Mouse (Mus musculus): ENCODE measurements around the gene Timm29. TPM values are rescaled to one million over a fixed set of nuclear protein-coding genes. Genes with fewer than 3 reads are reported as not detected.

Timm29 gene
- polyA plus RNA-seq, 1 experiment from 2014 or later: 14.1 TPM

- H3K9ac ChIP-seq (ENCODE audit: low read depth, low read length): no peak overlapping the region
- WGBS (ENCODE audit: insufficient replicate concordance): 49% methylated on average over 10 of the region's 10 CpGs
- H3K4me2 ChIP-seq (ENCODE audit: low read depth, low read length): no peak overlapping the region
- no peak overlapping the region for H3K4me3 ChIP-seq (ENCODE audit: low read depth, low read length)
- H3K36me3 ChIP-seq (ENCODE audit: control insufficient read depth, insufficient read depth): no peaks in the 10 kb centered on the region
- no peaks in the 10 kb centered on the region for H3K27me3 ChIP-seq (ENCODE audit: control insufficient read depth, insufficient read depth, low read depth, low read length)
- no peak overlapping the region for H3K27ac ChIP-seq (ENCODE audit: low read length)
- ATAC-seq (ENCODE audit: low read depth): peak; percentile 64
- no peaks in the 10 kb centered on the region for H3K9me3 ChIP-seq (replicated peaks; ENCODE audit: control insufficient read depth, low read length)
- H3K4me1 ChIP-seq (ENCODE audit: control insufficient read depth, low read depth, low read length): peaks cover 14% of the 10 kb centered on the region
Measured at GRCm38 (mm10) chr9:21601722-21602399, 9.3 kb downstream of the Timm29 start.

- H3K9ac ChIP-seq (ENCODE audit: low read depth, low read length): no peak overlapping the region
- no peaks in the 10 kb centered on the region for H3K36me3 ChIP-seq (ENCODE audit: control insufficient read depth, insufficient read depth)
- no peaks in the 10 kb centered on the region for H3K9me3 ChIP-seq (replicated peaks; ENCODE audit: control insufficient read depth, low read length)
- H3K4me3 ChIP-seq (ENCODE audit: low read depth, low read length): no peak overlapping the region
- no peak for ATAC-seq (ENCODE audit: low read depth)
- no peak overlapping the region for H3K27ac ChIP-seq (ENCODE audit: low read length)
- WGBS (ENCODE audit: insufficient replicate concordance): 70% methylated on average over 5 of the region's 5 CpGs
- peaks cover 14% of the 10 kb centered on the region for H3K4me1 ChIP-seq (ENCODE audit: control insufficient read depth, low read depth, low read length)
- no peaks in the 10 kb centered on the region for H3K27me3 ChIP-seq (ENCODE audit: control insufficient read depth, insufficient read depth, low read depth, low read length)
- H3K4me2 ChIP-seq (ENCODE audit: low read depth, low read length): no peak overlapping the region
Measured at GRCm38 (mm10) chr9:21604119-21604518, 11.6 kb downstream of the Timm29 start.

- 73% methylated on average over 5 of the region's 5 CpGs for WGBS (ENCODE audit: insufficient replicate concordance)
- Histone ChIP-seq H3K4me1 (ENCODE audit: control insufficient read depth, low read depth, low read length) (peaks cover 4% of the 10 kb centered on the region; the same call in 1 of the 2 replicates), H3K4me3 (ENCODE audit: low read depth, low read length) (no peak overlapping the region), H3K9me3 (replicated peaks; ENCODE audit: control insufficient read depth, low read length) (no peaks in the 10 kb centered on the region), H3K36me3 (ENCODE audit: control insufficient read depth, insufficient read depth) (no peaks in the 10 kb centered on the region), H3K27me3 (ENCODE audit: control insufficient read depth, insufficient read depth, low read depth, low read length) (no peaks in the 10 kb centered on the region), H3K9ac (ENCODE audit: low read depth, low read length) (no peak overlapping the region), H3K4me2 (ENCODE audit: low read depth, low read length) (no peak overlapping the region), H3K27ac (ENCODE audit: low read length) (no peak overlapping the region)
- ATAC-seq (ENCODE audit: low read depth): no peak
Measured at GRCm38 (mm10) chr9:21605865-21606264, 13.3 kb downstream of the Timm29 start.

GRCm38 (mm10) chr9:21606648-21607047 lies 14.1 kb downstream of the Timm29 start:
- Histone ChIP-seq H3K36me3 (ENCODE audit: control insufficient read depth, insufficient read depth) (no peaks in the 10 kb centered on the region), H3K4me3 (ENCODE audit: low read depth, low read length) (no peak overlapping the region), H3K9me3 (replicated peaks; ENCODE audit: control insufficient read depth, low read length) (no peaks in the 10 kb centered on the region), H3K27me3 (ENCODE audit: control insufficient read depth, insufficient read depth, low read depth, low read length) (no peaks in the 10 kb centered on the region), H3K27ac (ENCODE audit: low read length) (no peak overlapping the region), H3K4me1 (ENCODE audit: control insufficient read depth, low read depth, low read length) (no peaks in the 10 kb centered on the region; the same call in 1 of the 2 replicates), H3K4me2 (ENCODE audit: low read depth, low read length) (no peak overlapping the region), H3K9ac (ENCODE audit: low read depth, low read length) (no peak overlapping the region)
- ATAC-seq (ENCODE audit: low read depth): no peak
- 45% methylated on average over 1 of the region's 1 CpGs for WGBS (ENCODE audit: insufficient replicate concordance)

- no peak overlapping the region for H3K4me3 ChIP-seq (ENCODE audit: low read depth, low read length)
- H3K27ac ChIP-seq (ENCODE audit: low read length): no peak overlapping the region
- no peaks in the 10 kb centered on the region for H3K9me3 ChIP-seq (replicated peaks; ENCODE audit: control insufficient read depth, low read length)
- no peaks in the 10 kb centered on the region for H3K36me3 ChIP-seq (ENCODE audit: control insufficient read depth, insufficient read depth)
- ATAC-seq (ENCODE audit: low read depth): peak; percentile 58
- no peak overlapping the region for H3K4me2 ChIP-seq (ENCODE audit: low read depth, low read length)
- WGBS (ENCODE audit: insufficient replicate concordance): 43% methylated on average over 1 of the region's 1 CpGs
- H3K4me1 ChIP-seq (ENCODE audit: control insufficient read depth, low read depth, low read length): peaks cover 2% of the 10 kb centered on the region; the same call in 1 of the 2 replicates
- no peak overlapping the region for H3K9ac ChIP-seq (ENCODE audit: low read depth, low read length)
- H3K27me3 ChIP-seq (ENCODE audit: control insufficient read depth, insufficient read depth, low read depth, low read length): no peaks in the 10 kb centered on the region
Measured at GRCm38 (mm10) chr9:21609861-21610260, 17.3 kb downstream of the Timm29 start.

GRCm38 (mm10) chr9:21614864-21615616 lies 22.5 kb downstream of the Timm29 start:
- Histone ChIP-seq H3K4me2 (ENCODE audit: low read depth, low read length) (peak overlapping the region; percentile 82), H3K27ac (ENCODE audit: low read length) (peak overlapping the region; percentile 90), H3K4me1 (ENCODE audit: control insufficient read depth, low read depth, low read length) (peaks cover 21% of the 10 kb centered on the region), H3K27me3 (ENCODE audit: control insufficient read depth, insufficient read depth, low read depth, low read length) (no peaks in the 10 kb centered on the region), H3K9ac (ENCODE audit: low read depth, low read length) (peak overlapping the region; percentile 85), H3K4me3 (ENCODE audit: low read depth, low read length) (peak overlapping the region; percentile 76), H3K9me3 (replicated peaks; ENCODE audit: control insufficient read depth, low read length) (no peaks in the 10 kb centered on the region), H3K36me3 (ENCODE audit: control insufficient read depth, insufficient read depth) (no peaks in the 10 kb centered on the region)
- no peak for ATAC-seq (ENCODE audit: low read depth)
- WGBS (ENCODE audit: insufficient replicate concordance): 55% methylated on average over 15 of the region's 15 CpGs

- WGBS (ENCODE audit: insufficient replicate concordance): under 1% methylated on average over 45 of the region's 45 CpGs
- peak; percentile 92 for ATAC-seq (ENCODE audit: low read depth)
- H3K27ac ChIP-seq (ENCODE audit: low read length): peak within 1 kb of the TSS; percentile 90
- H3K4me1 ChIP-seq (ENCODE audit: control insufficient read depth, low read depth, low read length): peaks cover 21% of the 10 kb centered on the region
- H3K4me2 ChIP-seq (ENCODE audit: low read depth, low read length): peak within 1 kb of the TSS; percentile 82
- H3K27me3 ChIP-seq (ENCODE audit: control insufficient read depth, insufficient read depth, low read depth, low read length): no peaks in the 10 kb centered on the region
- no peaks in the 10 kb centered on the region for H3K9me3 ChIP-seq (replicated peaks; ENCODE audit: control insufficient read depth, low read length)
- peak within 1 kb of the TSS; percentile 85 for H3K9ac ChIP-seq (ENCODE audit: low read depth, low read length)
- H3K4me3 ChIP-seq (ENCODE audit: low read depth, low read length): peak within 1 kb of the TSS; percentile 76
- no peaks in the 10 kb centered on the region for H3K36me3 ChIP-seq (ENCODE audit: control insufficient read depth, insufficient read depth)
Measured at GRCm38 (mm10) chr9:21615617-21616231, 23.2 kb downstream of the Timm29 start, which contains the start of gene Smarca4. Gene Smarca4, plus strand, starts transcription at chr9:21616169.

GRCm38 (mm10) chr9:21616232-21616781 lies 23.8 kb downstream of the Timm29 start:
- Histone ChIP-seq H3K4me2 (ENCODE audit: low read depth, low read length) (peak overlapping the region; percentile 82), H3K4me1 (ENCODE audit: control insufficient read depth, low read depth, low read length) (peaks cover 21% of the 10 kb centered on the region), H3K4me3 (ENCODE audit: low read depth, low read length) (peak overlapping the region; percentile 76), H3K36me3 (ENCODE audit: control insufficient read depth, insufficient read depth) (no peaks in the 10 kb centered on the region), H3K27me3 (ENCODE audit: control insufficient read depth, insufficient read depth, low read depth, low read length) (no peaks in the 10 kb centered on the region), H3K27ac (ENCODE audit: low read length) (peak overlapping the region; percentile 86), H3K9me3 (replicated peaks; ENCODE audit: control insufficient read depth, low read length) (no peaks in the 10 kb centered on the region), H3K9ac (ENCODE audit: low read depth, low read length) (peak overlapping the region; percentile 85)
- under 1% methylated on average over 56 of the region's 57 CpGs for WGBS (ENCODE audit: insufficient replicate concordance)
- peak; percentile 67 for ATAC-seq (ENCODE audit: low read depth)

Measured in liver, embryonic 16.5 days (tissue).